9 mouse cellular contexts compared by ENCODE assay signal in the genomic region with DNA sequence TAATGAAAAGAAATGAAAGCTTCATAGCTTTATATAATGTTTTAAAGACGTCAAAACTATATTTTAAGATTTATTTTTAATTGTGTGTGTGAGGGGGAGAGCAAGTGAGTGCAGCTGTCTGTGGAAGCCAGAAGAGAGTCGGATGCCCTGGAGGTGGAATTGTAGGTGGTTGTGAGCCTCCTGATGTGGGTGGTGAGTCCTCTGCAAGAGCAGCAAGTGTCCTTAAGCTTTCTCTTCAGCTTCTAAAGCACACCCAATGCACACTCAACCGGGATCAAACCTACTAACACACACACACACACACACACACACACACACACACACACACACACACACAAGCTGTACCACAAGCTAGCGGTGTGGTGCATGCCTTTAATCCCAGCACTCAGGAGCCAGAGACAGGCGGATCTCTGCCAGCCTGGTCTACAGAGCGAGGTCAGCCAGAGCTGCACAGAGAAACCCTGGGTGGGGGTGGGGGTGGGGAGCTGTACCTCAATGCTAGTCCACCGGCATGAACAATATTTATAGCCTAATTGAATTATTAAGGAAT.
DNase-seq lines count a peak whose midpoint lies in the region; ATAC-seq and TF ChIP-seq lines count a peak whose summit lies in the region.
"Had no signal": no experiment of that assay in that cellular context is flagged by ENCODE, and none has a peak within 500 bp of the region (broad histone marks: within the 10 kb centered on the region; RNA-seq: fewer than 3 reads in every experiment).

No protein-coding gene starts in this region.

- TF ChIP-seq POLR2A in olfactory bulb, adult 2 months (IDR thresholded peaks at IDR 0.05; ENCODE audit: insufficient read depth, low read depth, low read length), result no peak

- peaks cover 26% of the 10 kb centered on the region for H3K4me1 ChIP-seq in heart, embryonic 13.5 days
- peaks cover 9% of the 10 kb centered on the region; the same call in 1 of the 2 replicates for H3K4me1 ChIP-seq in hindbrain, postnatal 0 days (ENCODE audit: insufficient read depth, low read length)
- H3K4me1 ChIP-seq in olfactory bulb, adult 2 months (ENCODE audit: control insufficient read depth, insufficient read depth, low read length), result peaks cover 21% of the 10 kb centered on the region

- no peak for ATAC-seq in heart, embryonic 13.5 days (ENCODE audit: extremely low read depth, insufficient number of reproducible peaks, low FRiP score, low TSS enrichment)
- ATAC-seq in hindbrain, postnatal 0 days, result peak; percentile 31; the same call in 1 of the 2 replicates
- no peak for ATAC-seq in erythroid progenitor cell, adult 5-6 weeks (replicated peaks; ENCODE audit: low FRiP score, poor library complexity, severe bottlenecking)

- no peak for DNase-seq in heart, adult 18-20 months
- DNase-seq in right cerebral cortex, adult 2 months (ENCODE audit: low spot score in 2 of 2), result peak; percentile 59 to 68
- DNase-seq in right cerebral cortex, postnatal 25 days, result no peak
- no peak for DNase-seq in hindbrain, postnatal 0 days (ENCODE audit: low spot score)
- no peak for DNase-seq in adrenal gland, adult 2 months

- no peak overlapping the region for H3K4me3 ChIP-seq in heart, embryonic 13.5 days
- H3K4me3 ChIP-seq in hindbrain, postnatal 0 days (ENCODE audit: low read length), result no peak overlapping the region
- H3K4me3 ChIP-seq in olfactory bulb, adult 2 months (ENCODE audit: insufficient read depth, low read depth, low read length), result no peak overlapping the region
- H3K4me3 ChIP-seq: liver, embryonic 15.5 days had no signal

- no peak overlapping the region for H3K4me2 ChIP-seq in heart, embryonic 13.5 days
- H3K4me2 ChIP-seq in hindbrain, postnatal 0 days (ENCODE audit: low read depth, low read length), result no peak overlapping the region
- H3K4me2 ChIP-seq: liver, embryonic 15.5 days had no signal

- H3K36me3 ChIP-seq in heart, embryonic 13.5 days, result peaks cover 41% of the 10 kb centered on the region
- no peaks in the 10 kb centered on the region for H3K36me3 ChIP-seq in hindbrain, postnatal 0 days (ENCODE audit: insufficient read depth, low read length)
- H3K36me3 ChIP-seq: liver, embryonic 15.5 days had no signal

- H3K27me3 ChIP-seq in heart, embryonic 13.5 days (replicated peaks), result no peaks in the 10 kb centered on the region
- no peaks in the 10 kb centered on the region for H3K27me3 ChIP-seq in hindbrain, postnatal 0 days (ENCODE audit: insufficient read depth, low read length)
- H3K27me3 ChIP-seq: liver, embryonic 15.5 days had no signal

- H3K9ac ChIP-seq in heart, embryonic 13.5 days, result 0 out of 2 replicates have a peak overlapping the region, but pooled peaks have one; percentile 6
- no peak overlapping the region for H3K9ac ChIP-seq in hindbrain, postnatal 0 days (replicated peaks; ENCODE audit: low read length)
- H3K9ac ChIP-seq: liver, embryonic 15.5 days had no signal

- 62% methylated on average over 7 of the region's 7 CpGs for WGBS in heart, embryonic 13.5 days
- WGBS in hindbrain, postnatal 0 days, result 37% methylated on average over 7 of the region's 7 CpGs
- WGBS in olfactory bulb, adult 2 months, result 52% methylated on average over 7 of the region's 7 CpGs

- no peaks in the 10 kb centered on the region for H3K9me3 ChIP-seq in heart, embryonic 13.5 days
- no peaks in the 10 kb centered on the region for H3K9me3 ChIP-seq in hindbrain, postnatal 0 days (ENCODE audit: low read length)
- H3K9me3 ChIP-seq: liver, embryonic 15.5 days had no signal

- peak overlapping the region; percentile 82 for H3K27ac ChIP-seq in heart, embryonic 13.5 days (replicated peaks)
- peak overlapping the region; percentile 77 for H3K27ac ChIP-seq in hindbrain, postnatal 0 days
- peak overlapping the region; percentile 65; the same call in 1 of the 2 replicates for H3K27ac ChIP-seq in olfactory bulb, adult 2 months (ENCODE audit: insufficient read depth, low read depth, low read length)
- H3K27ac ChIP-seq: liver, embryonic 15.5 days had no signal

- no peak for TF ChIP-seq CTCF in hindbrain, postnatal 0 days (IDR thresholded peaks at IDR 0.05; ENCODE audit: low read depth)
- no peak for TF ChIP-seq CTCF in olfactory bulb, adult 2 months (IDR thresholded peaks at IDR 0.05; ENCODE audit: insufficient read depth, low read depth, low read length)

Comparison
In these comparisons a context has a peak if more than half of its experiments do, and no peak if none do; other contexts are left out.
1. DNase-seq: peak in right cerebral cortex, adult 2 months (2 of 2); none in heart, adult 18-20 months (0 of 2), right cerebral cortex, postnatal 25 days (single experiment), hindbrain, postnatal 0 days (single experiment) and adrenal gland, adult 2 months (single experiment).
2. Peak in every context shown above with its lines, with median percentiles within 50 percentile points of each other: H3K27ac ChIP-seq.